Mouse (Mus musculus) kidney, embryonic 15.5 days (tissue): ENCODE data around the gene Washc4. TPM values are rescaled to one million over a fixed set of nuclear protein-coding genes. Genes with fewer than 3 reads are reported as not detected.

Source experiments
- ATAC-seq: fragments of 200-750 bp; cut with Nextera tagmentation; replicated peaks from 2 replicates; pipeline ENCODE4 v1.8.0; 2017; ENCODE audit warnings: moderate TSS enrichment; ENCODE audit not compliant: low FRiP score
- H3K27ac ChIP-seq: fragments of 300-500 bp; sonication (generic); 2 replicates; pipeline ENCODE4 v1.5.1; 2015; ENCODE audit warnings: mild to moderate bottlenecking, inconsistent platforms
- H3K27me3 ChIP-seq: fragments of 300-500 bp; sonication (generic); 2 replicates; pipeline ENCODE4 v1.6.1; 2015; ENCODE audit warnings: inconsistent platforms
- H3K36me3 ChIP-seq: fragments of 300-500 bp; sonication (generic); 2 replicates; pipeline ENCODE4 v1.6.1; 2015; ENCODE audit warnings: inconsistent platforms
- H3K4me1 ChIP-seq: fragments of 300-500 bp; sonication (generic); 2 replicates; pipeline ENCODE4 v1.6.1; 2015; ENCODE audit warnings: inconsistent platforms
- H3K4me2 ChIP-seq: fragments of 300-500 bp; sonication (generic); 2 replicates; pipeline ENCODE4 v1.6.1; 2015; ENCODE audit warnings: moderate library complexity, mild to moderate bottlenecking, inconsistent platforms
- H3K4me3 ChIP-seq: fragments of 300-500 bp; sonication (generic); replicated peaks from 2 replicates; pipeline ENCODE4 v1.5.1; 2015; ENCODE audit warnings: mild to moderate bottlenecking, inconsistent platforms
- H3K9ac ChIP-seq: fragments of 300-500 bp; sonication (generic); 2 replicates; pipeline ENCODE4 v1.6.1; 2015; ENCODE audit warnings: mild to moderate bottlenecking, inconsistent platforms
- H3K9me3 ChIP-seq: fragments of 300-500 bp; sonication (generic); replicated peaks from 2 replicates; pipeline ENCODE4 v1.6.1; 2016; ENCODE audit warnings: inconsistent platforms
- WGBS: fragments of 180-500 bp; shearing (Covaris S2); methylation state at CpG from one replicate; pipeline ENCODE4 v1.1.7; 2015; ENCODE audit warnings: mixed read lengths; 5-methylcytosine and 5-hydroxymethylcytosine counted together
- polyA plus RNA-seq: library from polyadenylated mRNA; unstranded; fragments of >200 nt; fragmentation: Nextera tagmentation; extraction: Ambion mirVana; gene quantifications from 2 replicates; pipeline ENCODE4 v1.2.1, GENCODE M21; 2015

Gene Washc4
- polyA plus RNA-seq, 1 experiment from 2014 or later: 34.0 TPM

DNA sequence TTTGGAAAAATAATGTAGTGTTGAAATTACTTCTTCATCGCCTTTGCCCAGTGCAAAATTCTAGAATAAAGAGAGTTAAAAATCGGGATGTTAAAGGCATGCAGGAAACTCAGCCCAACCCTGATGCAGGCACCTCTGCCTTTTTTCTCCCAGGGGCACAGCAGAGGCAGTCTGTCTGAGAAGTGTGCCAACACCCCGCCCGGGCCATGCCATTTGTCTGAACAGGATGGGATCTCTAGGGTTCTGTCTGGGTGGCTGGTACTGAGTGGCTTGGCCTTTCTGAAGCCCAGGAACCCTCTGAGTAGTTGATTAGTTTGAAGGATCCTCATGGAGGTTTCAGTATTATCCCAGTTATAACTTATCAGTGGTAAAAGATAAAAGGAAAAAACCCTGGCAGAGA lies 84.7 kb downstream of the Washc4 start:
- H3K36me3 ChIP-seq: peaks cover 32% of the 10 kb centered on the region
- H3K4me3 ChIP-seq: no peak overlapping the region
- H3K27me3 ChIP-seq: no peaks in the 10 kb centered on the region
- H3K9me3 ChIP-seq: no peaks in the 10 kb centered on the region
- no peak overlapping the region for H3K27ac ChIP-seq
- H3K4me2 ChIP-seq: no peak overlapping the region
- WGBS: 91% methylated on average over 4 of the region's 4 CpGs
- peaks cover 28% of the 10 kb centered on the region for H3K4me1 ChIP-seq
- H3K9ac ChIP-seq: no peak overlapping the region
- ATAC-seq: no peak

- ATAC-seq: peak; percentile 81
- Histone ChIP-seq H3K9me3 (no peaks in the 10 kb centered on the region), H3K36me3 (peaks cover 32% of the 10 kb centered on the region), H3K4me1 (peaks cover 28% of the 10 kb centered on the region), H3K9ac (no peak overlapping the region), H3K27me3 (no peaks in the 10 kb centered on the region), H3K4me2 (no peak overlapping the region), H3K27ac (peak overlapping the region; percentile 74), H3K4me3 (no peak overlapping the region)
- 56% methylated on average over 12 of the region's 12 CpGs for WGBS
These were observed 85.7 kb downstream of the Washc4 start for GRCm38 (mm10) chr10:83629190-83629781.

DNA sequence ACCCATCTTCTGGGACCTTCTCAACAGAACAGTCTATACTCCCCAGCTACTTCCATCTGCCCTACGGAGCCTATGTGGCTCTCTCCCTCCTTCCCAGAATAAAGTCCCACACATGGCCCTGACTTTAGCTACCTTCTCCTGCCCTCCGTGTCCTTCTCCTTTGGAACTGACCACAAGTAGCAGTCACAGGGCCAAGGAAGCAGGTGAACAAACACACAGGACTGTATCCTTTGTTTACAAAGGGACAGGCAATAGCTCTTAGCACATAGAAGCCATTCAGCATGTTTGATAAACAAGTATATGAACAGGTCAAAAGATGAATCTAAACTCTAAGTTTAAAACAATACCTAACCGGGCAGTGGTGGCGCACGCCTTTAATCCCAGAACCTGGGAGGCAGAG lies 86.3 kb downstream of the Washc4 start:
- Histone ChIP-seq H3K9me3 (no peaks in the 10 kb centered on the region), H3K27ac (peak overlapping the region; percentile 74; the same call in 1 of the 2 replicates), H3K4me2 (no peak overlapping the region), H3K9ac (no peak overlapping the region), H3K36me3 (peaks cover 30% of the 10 kb centered on the region), H3K27me3 (no peaks in the 10 kb centered on the region), H3K4me1 (peaks cover 34% of the 10 kb centered on the region), H3K4me3 (no peak overlapping the region)
- no peak for ATAC-seq
- 92% methylated on average over 5 of the region's 5 CpGs for WGBS

DNA sequence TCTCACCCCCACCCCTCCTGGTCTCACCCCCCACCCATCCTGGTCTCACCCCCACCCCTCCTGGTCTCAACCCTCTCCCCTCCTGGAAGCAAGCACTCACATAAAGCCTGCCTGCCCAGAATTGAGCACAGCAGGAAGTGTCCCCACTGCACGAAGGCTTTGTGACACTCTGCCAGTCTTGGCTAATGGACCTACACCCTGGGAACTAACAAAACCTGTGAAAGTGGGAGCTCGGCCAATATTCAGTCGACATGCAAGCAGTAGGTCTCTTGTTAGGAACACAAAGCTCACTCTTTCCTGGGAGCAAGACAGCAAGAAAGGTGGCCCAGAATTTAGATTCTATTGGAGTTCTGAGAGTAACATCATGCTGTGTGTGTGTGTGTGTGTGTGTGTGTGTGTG lies 87.3 kb downstream of the Washc4 start:
- 78% methylated on average over 3 of the region's 3 CpGs for WGBS
- Histone ChIP-seq H3K4me1 (peaks cover 40% of the 10 kb centered on the region), H3K27me3 (no peaks in the 10 kb centered on the region), H3K4me3 (no peak overlapping the region), H3K36me3 (peaks cover 22% of the 10 kb centered on the region), H3K9me3 (no peaks in the 10 kb centered on the region), H3K27ac (no peak overlapping the region), H3K9ac (no peak overlapping the region), H3K4me2 (no peak overlapping the region)
- no peak for ATAC-seq

GRCm38 (mm10) chr10:83631775-83632174 lies 88.2 kb downstream of the Washc4 start:
- no peak overlapping the region for H3K9ac ChIP-seq
- H3K4me3 ChIP-seq: no peak overlapping the region
- no peaks in the 10 kb centered on the region for H3K9me3 ChIP-seq
- no peaks in the 10 kb centered on the region for H3K27me3 ChIP-seq
- H3K4me2 ChIP-seq: no peak overlapping the region
- ATAC-seq: no peak
- 0 out of 2 replicates have a peak overlapping the region, but pooled peaks have one; percentile 32 for H3K27ac ChIP-seq
- peaks cover 20% of the 10 kb centered on the region for H3K36me3 ChIP-seq
- WGBS: 81% methylated on average over 10 of the region's 10 CpGs
- H3K4me1 ChIP-seq: peaks cover 40% of the 10 kb centered on the region

DNA sequence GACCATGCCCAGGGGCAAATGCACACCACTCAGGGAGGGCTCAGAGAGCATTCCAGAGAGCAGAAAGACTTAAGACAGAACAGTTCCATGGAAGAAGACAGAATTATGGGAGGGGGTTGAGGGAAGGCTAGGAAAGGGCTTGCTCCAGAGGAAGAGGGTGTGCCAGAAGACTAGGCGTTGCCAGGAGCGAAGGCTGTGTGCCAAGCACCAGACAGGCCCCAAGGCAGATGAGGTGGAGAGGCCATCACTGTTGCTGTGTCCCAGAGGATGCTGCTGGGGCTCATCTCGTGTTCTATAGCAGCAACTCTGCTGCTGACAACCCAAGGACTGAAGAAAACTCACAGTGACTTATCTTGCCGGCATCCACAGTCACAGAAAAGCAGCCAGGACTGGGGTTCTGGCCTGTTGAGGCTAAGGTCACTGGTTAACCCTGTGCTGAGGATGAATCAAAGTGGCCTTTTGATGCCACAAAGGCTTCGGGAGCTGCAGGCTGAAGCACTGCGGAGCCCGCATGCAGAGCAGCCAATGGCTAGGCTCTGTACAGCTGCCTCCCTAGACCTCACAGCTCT lies 89.3 kb downstream of the Washc4 start:
- H3K4me3 ChIP-seq: no peak overlapping the region
- peaks cover 10% of the 10 kb centered on the region; the same call in 1 of the 2 replicates for H3K36me3 ChIP-seq
- 74% methylated on average over 7 of the region's 7 CpGs for WGBS
- H3K4me1 ChIP-seq: peaks cover 40% of the 10 kb centered on the region
- H3K9me3 ChIP-seq: no peaks in the 10 kb centered on the region
- no peak overlapping the region for H3K9ac ChIP-seq
- no peak overlapping the region for H3K27ac ChIP-seq
- no peak overlapping the region for H3K4me2 ChIP-seq
- no peaks in the 10 kb centered on the region for H3K27me3 ChIP-seq
- ATAC-seq: no peak

DNA sequence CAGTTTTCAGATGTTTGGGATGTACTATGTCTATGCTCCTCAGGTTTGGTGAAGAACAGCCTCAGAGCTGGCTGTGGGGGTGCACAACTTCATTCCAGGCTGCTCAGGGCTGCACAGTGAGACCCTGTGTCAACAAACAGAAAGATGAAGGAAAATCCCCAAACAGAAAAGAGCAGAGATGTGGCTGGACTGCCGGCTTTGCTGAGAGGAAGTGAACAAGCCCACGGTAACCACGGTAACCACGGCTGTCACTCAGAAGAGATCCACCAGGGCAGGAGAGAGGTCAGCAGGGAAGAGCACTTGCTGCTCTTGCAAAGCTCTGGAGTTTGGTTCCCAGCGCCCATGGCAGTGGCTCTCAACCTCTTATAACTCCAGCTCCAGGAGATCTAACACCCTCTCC lies 90.9 kb downstream of the Washc4 start:
- Histone ChIP-seq H3K27ac (no peak overlapping the region), H3K9ac (no peak overlapping the region), H3K4me2 (no peak overlapping the region), H3K4me1 (peaks cover 30% of the 10 kb centered on the region), H3K9me3 (no peaks in the 10 kb centered on the region), H3K27me3 (no peaks in the 10 kb centered on the region), H3K36me3 (peaks cover 6% of the 10 kb centered on the region; the same call in 1 of the 2 replicates), H3K4me3 (no peak overlapping the region)
- 39% methylated on average over 5 of the region's 5 CpGs for whole genome bisulfite sequencing
- 0 out of 2 replicates have a peak, but pooled peaks have one; percentile 6 for ATAC-seq

DNA sequence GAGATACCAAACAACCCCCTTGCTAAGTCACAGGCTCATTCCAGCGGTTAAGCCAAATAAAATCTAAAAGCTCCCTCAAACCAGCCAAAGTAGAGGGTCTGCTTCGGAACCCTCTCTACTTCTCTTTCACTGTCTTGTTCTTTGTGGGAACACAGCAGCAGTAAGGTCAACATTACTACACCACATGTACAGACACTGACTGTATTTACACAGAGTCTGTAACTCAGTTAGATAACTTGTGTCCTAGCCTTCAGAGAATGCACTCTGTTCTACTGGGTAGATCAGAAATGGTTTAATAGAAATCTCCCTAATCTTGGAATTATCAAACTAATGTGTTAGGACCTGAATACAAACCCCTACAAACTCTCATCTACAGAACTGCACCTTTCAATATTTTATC lies 92.6 kb downstream of the Washc4 start:
- H3K27ac ChIP-seq: no peak overlapping the region
- H3K9me3 ChIP-seq: no peaks in the 10 kb centered on the region
- H3K36me3 ChIP-seq: peaks cover 13% of the 10 kb centered on the region; the same call in 1 of the 2 replicates
- H3K9ac ChIP-seq: no peak overlapping the region
- ATAC-seq: no peak
- no peaks in the 10 kb centered on the region for H3K27me3 ChIP-seq
- no peak overlapping the region for H3K4me3 ChIP-seq
- H3K4me1 ChIP-seq: peaks cover 25% of the 10 kb centered on the region
- 92% methylated on average over 2 of the region's 2 CpGs for WGBS
- no peak overlapping the region for H3K4me2 ChIP-seq

DNA sequence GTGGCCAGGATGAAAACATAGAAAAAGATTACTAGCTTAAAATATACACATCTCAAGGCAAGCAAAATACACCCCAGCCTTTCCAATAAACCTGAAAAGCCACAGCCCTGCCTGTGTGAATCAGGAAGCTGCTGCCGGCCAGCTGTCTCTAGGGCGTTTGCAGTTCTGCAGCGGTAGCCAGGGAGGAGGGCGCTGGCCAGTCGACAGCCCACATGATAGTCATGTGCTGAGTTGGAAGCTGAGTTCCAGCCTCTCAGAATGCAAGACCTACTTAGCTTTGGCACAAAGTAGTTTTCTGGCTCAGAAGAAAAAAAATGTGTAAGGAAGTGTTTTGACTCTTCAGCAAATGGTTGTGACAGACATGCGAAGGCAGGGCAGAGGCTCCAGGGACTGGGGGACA lies 93.7 kb downstream of the Washc4 start:
- Histone ChIP-seq H3K4me1 (peaks cover 21% of the 10 kb centered on the region), H3K9me3 (no peaks in the 10 kb centered on the region), H3K4me2 (no peak overlapping the region), H3K4me3 (no peak overlapping the region), H3K27me3 (no peaks in the 10 kb centered on the region), H3K36me3 (0 out of 2 replicates have a peak, but pooled peaks cover 7% of the 10 kb centered on the region), H3K9ac (no peak overlapping the region), H3K27ac (no peak overlapping the region)
- 37% methylated on average over 6 of the region's 6 CpGs for WGBS
- no peak for ATAC-seq

DNA sequence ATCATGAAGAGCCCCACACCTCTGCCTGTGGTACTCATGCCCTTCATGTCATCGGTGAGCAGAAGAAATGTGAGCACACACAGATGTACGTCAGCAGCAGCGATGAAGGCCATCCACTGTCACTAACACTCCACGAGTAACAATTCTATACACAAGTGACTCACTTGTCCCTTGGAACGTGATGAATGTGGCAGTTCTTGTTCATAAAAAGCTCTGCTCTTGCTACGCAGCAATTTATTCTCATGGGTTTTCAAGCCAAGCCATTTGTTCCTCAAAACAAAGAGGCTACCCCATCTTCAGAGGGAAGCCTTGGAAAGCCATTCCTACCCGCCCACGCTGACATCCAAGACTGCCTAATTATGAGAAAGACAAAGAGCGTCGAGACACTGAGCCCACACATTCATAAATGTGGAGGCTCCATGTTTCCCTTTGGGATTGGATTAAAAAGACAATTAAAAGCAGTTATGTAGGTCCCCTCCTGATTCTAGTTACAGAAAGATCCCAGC lies 96.4 kb downstream of the Washc4 start:
- Histone ChIP-seq H3K4me2 (no peak overlapping the region), H3K9ac (no peak overlapping the region), H3K27me3 (no peaks in the 10 kb centered on the region), H3K9me3 (no peaks in the 10 kb centered on the region), H3K27ac (no peak overlapping the region), H3K4me3 (no peak overlapping the region), H3K36me3 (0 out of 2 replicates have a peak, but pooled peaks cover 7% of the 10 kb centered on the region), H3K4me1 (peaks cover 15% of the 10 kb centered on the region)
- WGBS: 83% methylated on average over 10 of the region's 10 CpGs
- ATAC-seq: no peak

DNA sequence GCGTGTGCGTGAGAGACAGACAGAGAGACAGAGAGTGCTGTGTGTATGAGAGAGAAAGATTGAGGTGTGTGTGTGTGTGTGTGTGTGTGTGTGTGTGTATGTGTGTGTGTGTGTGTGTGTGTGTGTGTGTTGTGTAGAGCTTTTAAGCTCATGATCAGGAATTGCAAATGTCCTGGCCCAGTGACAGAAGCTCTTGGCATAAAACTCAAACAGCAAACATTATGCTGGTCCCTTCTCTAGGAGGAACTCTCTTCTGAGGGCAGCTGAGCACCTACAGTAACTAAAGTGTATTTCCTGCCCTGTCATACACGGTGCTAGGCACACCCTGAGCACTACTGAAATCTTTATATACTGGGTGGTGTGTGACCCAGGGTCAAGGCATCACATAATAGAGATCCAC lies 98.1 kb downstream of the Washc4 start:
- peaks cover 26% of the 10 kb centered on the region for H3K4me1 ChIP-seq
- 0 out of 2 replicates have a peak, but pooled peaks cover 7% of the 10 kb centered on the region for H3K36me3 ChIP-seq
- H3K4me3 ChIP-seq: no peak overlapping the region
- no peak for ATAC-seq
- no peak overlapping the region for H3K4me2 ChIP-seq
- H3K9me3 ChIP-seq: no peaks in the 10 kb centered on the region
- 86% methylated on average over 3 of the region's 3 CpGs for WGBS
- H3K27me3 ChIP-seq: no peaks in the 10 kb centered on the region
- no peak overlapping the region for H3K9ac ChIP-seq
- H3K27ac ChIP-seq: no peak overlapping the region

- Histone ChIP-seq H3K4me1 (peaks cover 42% of the 10 kb centered on the region), H3K9ac (no peak overlapping the region), H3K36me3 (0 out of 2 replicates have a peak, but pooled peaks cover 7% of the 10 kb centered on the region), H3K4me2 (no peak overlapping the region), H3K9me3 (no peaks in the 10 kb centered on the region), H3K27me3 (no peaks in the 10 kb centered on the region), H3K4me3 (no peak overlapping the region), H3K27ac (no peak overlapping the region)
- ATAC-seq: no peak
- 83% methylated on average over 8 of the region's 8 CpGs for WGBS
These were observed 100.6 kb downstream of the Washc4 start for GRCm38 (mm10) chr10:83644167-83644566.
